7 mouse cellular contexts compared by ENCODE assay signal in genomic region chr14:40965507-40966356, GRCm38 (mm10). TPM values are rescaled to one million over a fixed set of nuclear protein-coding genes. Genes with fewer than 3 reads are reported as not detected.
DNase-seq lines count a peak whose midpoint lies in the region; ATAC-seq and TF ChIP-seq lines count a peak whose summit lies in the region.

No protein-coding gene starts in this region.

- DNase-seq in urinary bladder, postnatal 14 days (ENCODE audit: low spot score) = peak; percentile 33
- DNase-seq in urinary bladder, adult 2 months (ENCODE audit: low spot score) = no peak
- peak; percentile 63 for DNase-seq in limb, embryonic 11.5 days (ENCODE audit: low spot score)
- DNase-seq in left cerebral cortex, adult 11 months (ENCODE audit: low spot score) = no peak

- no peak for TF ChIP-seq CTCF in cortical plate, adult 2 months (IDR thresholded peaks at IDR 0.05; ENCODE audit: extremely low read depth, insufficient read depth, low read length)

- ATAC-seq in hematopoietic stem cell, adult 5-6 weeks (replicated peaks in 1 of 2; ENCODE audit: insufficient read depth in 1 of 2, low FRiP score in 2 of 2, low TSS enrichment in 1 of 2, low read depth in 1 of 2, poor library complexity in 2 of 2, severe bottlenecking in 2 of 2) = peak; percentile 38 to 39
- ATAC-seq in limb, embryonic 11.5 days (ENCODE audit: insufficient number of reproducible peaks, low FRiP score, low TSS enrichment, low read depth) = peak; percentile 13; the same call in 1 of the 2 replicates
- peak; percentile 35 for ATAC-seq in midbrain, embryonic 13.5 days

- under 1% methylated on average over 15 of the region's 15 CpGs for WGBS in limb, embryonic 11.5 days
- under 1% methylated on average over 15 of the region's 15 CpGs for WGBS in midbrain, embryonic 13.5 days

- no peaks in the 10 kb centered on the region for H3K36me3 ChIP-seq in limb, embryonic 11.5 days (ENCODE audit: control insufficient read depth, insufficient read depth, low read length)
- no peaks in the 10 kb centered on the region for H3K36me3 ChIP-seq in midbrain, embryonic 13.5 days

- peak overlapping the region; percentile 75 for H3K4me2 ChIP-seq in limb, embryonic 11.5 days (ENCODE audit: low read depth, severe bottlenecking)
- peak overlapping the region; percentile 91 for H3K4me2 ChIP-seq in midbrain, embryonic 13.5 days (replicated peaks)

- H3K9ac ChIP-seq in limb, embryonic 11.5 days (ENCODE audit: low read length) = peak overlapping the region; percentile 88
- H3K9ac ChIP-seq in midbrain, embryonic 13.5 days (replicated peaks) = peak overlapping the region; percentile 91

- H3K27ac ChIP-seq in cortical plate, adult 2 months (ENCODE audit: insufficient read depth, low read length) = peak overlapping the region; percentile 60
- peak overlapping the region; percentile 77 for H3K27ac ChIP-seq in limb, embryonic 11.5 days (replicated peaks; ENCODE audit: low read depth, low read length)
- H3K27ac ChIP-seq in midbrain, embryonic 13.5 days = peak overlapping the region; percentile 89

- TF ChIP-seq POLR2A in cortical plate, adult 2 months (IDR thresholded peaks at IDR 0.05; ENCODE audit: extremely low read depth, insufficient read depth, low read length) = no peak

- H3K4me3 ChIP-seq in cortical plate, adult 2 months (ENCODE audit: insufficient read depth, low read length) = peak overlapping the region; percentile 97
- H3K4me3 ChIP-seq in limb, embryonic 11.5 days (ENCODE audit: low read depth, low read length) = peak overlapping the region; percentile 82
- H3K4me3 ChIP-seq in midbrain, embryonic 13.5 days (replicated peaks) = peak overlapping the region; percentile 91

- H3K9me3 ChIP-seq in limb, embryonic 11.5 days (ENCODE audit: control insufficient read depth, low read length) = no peaks in the 10 kb centered on the region
- no peaks in the 10 kb centered on the region for H3K9me3 ChIP-seq in midbrain, embryonic 13.5 days

- H3K4me1 ChIP-seq in cortical plate, adult 2 months (ENCODE audit: control insufficient read depth, insufficient read depth, low read length) = peaks cover 9% of the 10 kb centered on the region; the same call in 1 of the 2 replicates
- peaks cover 12% of the 10 kb centered on the region; the same call in 1 of the 2 replicates for H3K4me1 ChIP-seq in limb, embryonic 11.5 days (ENCODE audit: control insufficient read depth, insufficient read depth, low read length)
- H3K4me1 ChIP-seq in midbrain, embryonic 13.5 days (replicated peaks) = peaks cover 43% of the 10 kb centered on the region

- no peaks in the 10 kb centered on the region for H3K27me3 ChIP-seq in limb, embryonic 11.5 days (ENCODE audit: control insufficient read depth, insufficient read depth, low read length)
- H3K27me3 ChIP-seq in midbrain, embryonic 13.5 days = no peaks in the 10 kb centered on the region

RNA-seq across cellular contexts. Expression of gene Tspan14, which starts 0.9 kb away (rescaled TPM):
- 55.9 and 58.9 TPM in 2 replicates for polyA plus RNA-seq in urinary bladder, adult 2 months (2012; rRNA removed)
- polyA plus RNA-seq in cortical plate, adult 2 months (2012; rRNA removed) = 60.9 and 61.0 TPM in 2 replicates
- 57.2 and 76.9 TPM in 2 replicates for total RNA-seq in hematopoietic stem cell, adult 5-6 weeks (2017)
- polyA plus RNA-seq in limb, embryonic 11.5 days (2014; fragmentation: Nextera tagmentation; extraction: Ambion mirVana) = 79.5 and 87.0 TPM in 2 replicates
- polyA plus RNA-seq in midbrain, embryonic 13.5 days (2015; fragmentation: Nextera tagmentation; extraction: Ambion mirVana) = 79.7 and 80.4 TPM in 2 replicates

RNA-seq across cellular contexts. Expression of gene Fam213a, which starts 47.9 kb away (rescaled TPM):
- polyA plus RNA-seq in urinary bladder, adult 2 months (2012; rRNA removed) = 52.2 and 61.9 TPM in 2 replicates
- 123 and 125 TPM in 2 replicates for polyA plus RNA-seq in cortical plate, adult 2 months (2012; rRNA removed)
- total RNA-seq in hematopoietic stem cell, adult 5-6 weeks (2017) = 37.0 and 46.1 TPM in 2 replicates
- 37.7 and 38.1 TPM in 2 replicates for polyA plus RNA-seq in limb, embryonic 11.5 days (2014; fragmentation: Nextera tagmentation; extraction: Ambion mirVana)
- polyA plus RNA-seq in midbrain, embryonic 13.5 days (2015; fragmentation: Nextera tagmentation; extraction: Ambion mirVana) = 66.9 and 67.2 TPM in 2 replicates

Comparison
In these comparisons a context has a peak if more than half of its experiments do, and no peak if none do; other contexts are left out.
1. DNase-seq: peak in urinary bladder, postnatal 14 days (single experiment) and limb, embryonic 11.5 days (single experiment); none in urinary bladder, adult 2 months (single experiment) and left cerebral cortex, adult 11 months (single experiment).
2. Peak in every context shown above with its lines, with median percentiles within 50 percentile points of each other: H3K27ac ChIP-seq, H3K4me3 ChIP-seq and ATAC-seq.